Mouse (Mus musculus) gastrocnemius, postnatal 10 days (tissue): Measurements from ENCODE around the gene Adh6b. TPM values are rescaled to one million over a fixed set of nuclear protein-coding genes. Genes with fewer than 3 reads are reported as not detected.

Experiments used
- DNase-seq: peaks from one replicate; pipeline ENCODE4 v3.0.0; 2021; ENCODE audit warnings: mixed read lengths
- long read RNA-seq, 2 experiments: library from polyadenylated mRNA; stranded (forward); transcript quantifications; one replicate each; pipeline ENCODE4 v2.0.0; 2021
- total RNA-seq, 2 experiments: library from RNA; stranded (reverse); gene quantifications; 2 replicates each; pipeline ENCODE4 v1.2.3; 2021

Gene Adh6b
- total RNA-seq = under 1 TPM in 1 of 2 experiments, not detected in 1; 0.35 TPM
- long read RNA-seq, experiment 1 = 0 reads
- long read RNA-seq, experiment 2, partial matches to known transcripts = 1 of 1 reads
- long read RNA-seq, experiment 2, other reads (novel, unspliced or antisense) = 0 of 1 reads

DNA sequence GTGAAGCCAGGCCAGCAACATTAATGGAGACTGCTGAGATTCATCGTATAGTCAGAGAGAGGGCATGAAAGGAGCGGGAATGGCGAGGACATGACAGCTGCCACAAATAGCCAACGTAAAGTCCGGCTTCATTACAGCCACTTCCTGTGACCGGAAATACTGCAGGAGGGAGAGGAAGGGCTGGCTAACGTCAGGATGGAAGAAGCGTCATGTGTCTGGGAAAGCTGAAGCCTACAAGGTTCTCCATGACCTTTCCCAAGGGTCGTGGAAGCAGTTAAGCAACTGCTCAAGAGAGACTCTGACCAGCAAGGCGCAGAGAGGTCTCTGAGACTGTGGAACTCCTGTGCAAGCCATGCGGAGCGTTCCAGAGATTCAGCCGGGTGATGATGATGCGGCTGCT is at the start of gene Adh6b:
Gene Adh6b (plus strand): TSS at position 305 of the 400 bp plus-strand sequence.
- no peak for DNase-seq

DNA sequence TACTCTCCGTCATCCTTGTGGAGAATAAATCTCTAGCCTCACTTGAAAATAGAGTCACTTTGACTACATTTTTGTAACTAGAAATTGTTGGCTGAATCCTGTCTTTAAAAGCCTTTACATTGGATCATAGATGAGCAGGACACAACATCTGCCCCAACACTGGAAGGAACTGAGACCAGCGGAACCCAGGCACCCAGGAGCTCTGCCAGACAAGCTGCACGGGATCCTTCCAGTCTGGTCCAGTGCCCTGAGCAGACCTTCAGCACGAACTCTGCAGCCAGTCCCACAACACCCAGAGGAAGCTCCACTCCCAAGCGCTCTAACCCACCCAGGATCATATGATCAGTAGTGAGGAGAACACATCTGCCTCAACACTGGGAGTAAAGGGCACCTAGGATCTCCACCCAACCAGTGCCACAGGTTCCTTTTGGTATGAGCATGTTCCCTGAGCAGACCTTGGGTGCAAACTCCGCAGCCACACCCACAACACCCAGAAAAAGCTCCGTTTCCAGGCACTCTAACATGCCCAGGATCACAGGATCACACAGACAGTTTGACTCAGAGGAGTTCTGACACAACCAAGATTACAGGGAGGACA is 48.2 kb upstream of the Adh6b start:
- no peak for DNase-seq

DNA sequence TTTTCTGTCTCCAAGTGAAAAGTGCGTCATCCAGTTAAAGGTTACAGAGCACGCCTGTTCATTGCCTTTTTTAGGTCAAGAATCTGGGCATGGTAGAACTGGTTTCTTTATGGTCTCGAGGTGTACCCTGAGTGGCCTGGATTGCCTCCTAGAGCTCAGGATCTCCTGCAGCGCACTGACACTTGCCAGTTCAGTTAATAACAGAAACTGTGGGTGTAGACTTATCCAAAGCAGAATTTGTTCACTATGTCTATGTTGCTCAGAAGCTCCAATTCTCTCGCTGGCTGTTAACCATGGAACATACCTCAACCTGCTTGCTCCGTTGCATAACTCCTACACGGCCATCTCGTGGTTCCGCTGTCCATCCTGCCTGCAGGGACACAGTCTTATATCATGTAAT is 41.4 kb upstream of the Adh6b start:
- no peak for DNase-seq

DNA sequence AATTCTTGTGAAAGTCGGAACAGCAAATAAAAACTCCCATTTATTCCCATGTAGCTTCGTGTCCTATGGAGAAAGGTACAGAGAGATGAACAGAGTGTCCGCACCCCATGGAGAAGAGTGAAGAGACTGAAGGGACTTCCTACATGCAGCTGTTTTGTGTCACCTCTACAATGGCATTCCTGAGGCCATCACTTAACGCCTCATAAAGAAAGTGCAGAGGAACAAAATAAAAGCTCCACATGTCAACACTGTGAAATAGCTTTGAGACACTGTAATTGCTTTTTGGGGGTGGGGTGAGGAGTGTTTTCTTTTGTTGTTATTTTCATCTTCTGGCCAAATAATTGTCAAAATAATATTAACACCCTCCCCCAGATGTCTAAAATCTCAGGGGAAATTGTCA is 38.9 kb upstream of the Adh6b start:
- no peak for DNase-seq

DNA sequence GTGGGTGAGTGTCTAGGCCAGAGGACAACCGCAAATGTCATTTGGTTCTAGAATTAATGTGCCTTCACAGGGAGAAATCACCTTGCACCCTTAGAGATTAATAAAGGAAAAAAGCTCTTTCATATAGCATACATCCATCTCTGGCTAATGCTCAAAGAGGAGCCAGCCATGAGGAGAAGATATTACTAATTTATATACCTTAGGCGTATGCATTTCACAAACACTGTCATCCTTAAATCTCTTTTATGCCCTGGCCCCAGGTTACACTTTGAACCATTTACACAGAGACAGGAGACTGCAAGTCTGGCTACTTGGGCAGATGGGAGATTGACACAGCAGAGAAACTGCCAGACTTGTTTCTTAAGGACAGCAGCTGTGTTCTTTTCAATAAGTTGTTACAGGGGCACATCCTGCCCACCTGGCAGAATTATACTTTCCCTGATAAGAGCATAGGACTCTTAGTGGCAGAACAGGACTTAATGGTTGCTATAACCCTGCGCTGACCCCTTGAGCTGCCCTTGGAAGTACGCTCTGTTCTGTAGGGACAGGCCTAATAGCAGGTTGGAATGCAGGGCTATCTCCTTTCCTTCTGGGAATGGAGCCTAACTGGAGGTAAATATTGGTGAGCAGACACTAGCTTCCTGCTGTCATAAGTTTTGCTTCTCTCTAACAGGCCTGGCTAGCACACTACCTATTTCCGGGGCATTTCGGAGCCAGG is 37.6 kb upstream of the Adh6b start:
- no peak for DNase-seq

DNA sequence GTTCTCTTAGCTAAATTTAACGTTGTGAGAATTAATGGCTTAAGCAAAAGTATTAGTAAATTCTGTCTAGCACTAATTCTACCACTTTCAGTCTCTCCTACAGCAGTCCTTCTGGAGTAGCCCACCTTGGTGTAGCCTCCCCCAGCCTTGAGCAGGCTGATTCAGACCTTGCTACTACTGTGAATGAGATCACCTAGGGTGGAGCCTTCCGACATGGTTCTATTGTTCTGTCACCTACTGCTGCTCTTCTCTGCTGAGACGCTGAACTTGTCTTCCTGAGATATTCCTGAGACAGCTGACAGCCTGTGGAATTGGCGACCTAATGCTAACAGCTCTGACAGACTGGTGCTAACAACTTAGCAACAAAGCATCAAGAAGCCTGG is 37.1 kb upstream of the Adh6b start:
- DNase-seq = no peak

DNA sequence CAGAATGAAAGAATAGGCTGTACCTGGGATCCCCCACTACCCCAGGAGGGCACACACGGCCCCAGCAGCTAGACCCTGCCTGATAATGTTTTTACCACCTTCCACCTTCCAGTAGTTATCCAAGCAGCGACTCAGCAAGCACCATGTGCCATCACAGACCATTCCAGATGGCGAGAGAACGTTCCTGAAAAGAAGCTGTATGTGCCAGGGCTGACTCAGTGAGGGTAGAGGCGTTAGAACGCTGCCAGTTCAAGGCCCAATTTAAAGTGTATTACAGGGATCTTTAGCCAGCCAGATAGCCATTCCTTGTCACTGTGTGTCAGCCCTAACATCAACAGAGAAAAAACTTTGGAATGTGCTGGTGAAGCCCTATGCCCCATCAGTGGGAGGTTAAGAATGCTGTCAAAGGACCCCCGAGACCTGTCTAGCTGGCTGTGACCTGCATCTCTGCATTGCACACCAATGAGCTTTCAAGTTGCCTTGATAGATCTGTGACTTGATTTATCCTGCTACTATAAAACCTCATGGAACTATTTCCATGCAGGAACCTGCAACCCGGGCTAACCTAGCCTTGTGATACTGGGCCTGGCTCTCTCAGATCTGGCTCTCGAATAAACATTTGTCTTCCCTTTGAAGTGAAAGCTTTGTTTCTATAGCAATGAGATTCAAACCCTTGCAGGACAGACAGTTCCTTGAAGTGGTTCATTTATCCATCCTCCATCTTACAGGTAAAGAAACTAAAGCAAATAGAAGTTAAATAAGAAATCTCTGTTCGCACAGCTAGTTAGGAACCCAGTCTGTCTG is 35.9 kb upstream of the Adh6b start:
- no peak for DNase-seq

DNA sequence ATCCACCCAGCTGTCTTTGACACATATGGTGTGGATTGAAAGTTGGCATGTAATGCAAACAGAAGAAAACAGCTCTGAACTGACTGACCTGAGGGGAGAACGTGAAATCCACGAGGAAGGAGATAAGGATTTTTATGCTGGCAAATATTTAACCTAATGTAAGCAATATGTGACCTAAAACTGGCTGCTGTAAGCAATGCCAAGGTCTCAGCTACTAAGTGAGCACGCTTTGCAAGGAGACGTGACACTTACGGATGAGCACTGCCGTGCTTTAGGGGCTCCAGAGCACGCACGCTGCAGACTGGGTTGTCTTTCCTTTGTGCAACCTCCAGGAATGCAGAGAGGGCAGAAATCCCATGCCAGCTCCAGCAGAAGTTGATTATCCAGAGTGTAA is 35.3 kb upstream of the Adh6b start:
- DNase-seq = no peak

DNA sequence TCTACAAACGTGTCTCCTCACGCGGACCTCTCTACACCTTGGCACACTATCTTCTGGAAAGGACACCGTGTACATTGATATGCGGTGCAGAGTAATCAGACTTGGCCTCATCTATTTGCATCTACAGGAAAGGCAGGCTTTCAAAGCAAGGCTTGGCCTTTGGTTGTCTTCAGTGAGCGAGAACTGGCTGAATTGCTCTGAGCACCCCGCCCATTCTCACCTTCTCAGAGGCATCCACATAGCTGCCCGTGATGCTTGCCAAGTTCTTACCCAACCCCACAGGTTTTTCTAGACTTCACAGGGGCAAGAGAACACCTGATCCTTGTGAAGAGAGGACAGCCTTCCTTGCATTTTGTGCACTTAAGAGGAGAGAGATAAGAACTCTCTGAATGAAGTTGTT is 31.7 kb upstream of the Adh6b start:
- no peak for DNase-seq

DNA sequence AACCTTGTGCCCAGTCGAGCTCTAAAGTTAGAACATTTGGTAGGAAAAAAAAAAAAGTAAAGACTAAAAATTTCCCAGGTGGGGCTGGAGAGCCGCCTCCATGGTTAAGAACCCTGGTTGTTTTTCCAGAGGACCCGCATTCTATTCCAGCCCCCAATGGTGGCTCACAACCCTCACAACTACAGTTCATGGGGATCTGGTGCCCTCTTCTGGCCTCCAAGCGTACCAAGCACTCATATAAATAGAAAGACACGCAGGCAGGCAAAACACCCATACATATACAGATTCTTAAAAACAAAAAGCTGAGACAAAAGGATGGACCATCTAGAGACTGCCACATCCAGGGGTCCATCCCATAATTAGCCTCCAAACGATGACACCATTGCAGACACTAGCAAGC is 30.6 kb upstream of the Adh6b start:
- no peak for DNase-seq

DNA sequence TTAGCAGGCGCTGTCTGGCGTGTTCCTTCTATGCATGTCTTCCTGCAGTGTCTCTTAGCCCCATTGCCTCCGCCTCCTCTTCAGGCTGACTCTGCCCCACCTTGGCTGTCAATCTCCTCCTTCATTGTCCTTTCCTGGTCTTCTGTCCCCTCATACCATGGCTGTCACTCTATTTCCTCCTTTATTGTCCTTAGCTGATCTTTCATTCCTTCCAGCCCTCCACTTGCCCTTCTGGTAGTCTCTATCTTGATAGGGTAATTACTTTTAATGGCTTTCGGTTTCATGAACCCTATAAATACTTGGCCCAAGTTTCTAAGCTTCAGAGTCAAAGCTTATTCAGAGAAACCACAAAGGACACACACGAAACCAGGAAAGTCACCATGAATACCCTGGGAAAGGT is 28.6 kb upstream of the Adh6b start, which contains the start of gene Adh6a:
Gene Adh6a (plus strand): TSS at position 322 of the 400 bp plus-strand sequence.
- DNase-seq = no peak

DNA sequence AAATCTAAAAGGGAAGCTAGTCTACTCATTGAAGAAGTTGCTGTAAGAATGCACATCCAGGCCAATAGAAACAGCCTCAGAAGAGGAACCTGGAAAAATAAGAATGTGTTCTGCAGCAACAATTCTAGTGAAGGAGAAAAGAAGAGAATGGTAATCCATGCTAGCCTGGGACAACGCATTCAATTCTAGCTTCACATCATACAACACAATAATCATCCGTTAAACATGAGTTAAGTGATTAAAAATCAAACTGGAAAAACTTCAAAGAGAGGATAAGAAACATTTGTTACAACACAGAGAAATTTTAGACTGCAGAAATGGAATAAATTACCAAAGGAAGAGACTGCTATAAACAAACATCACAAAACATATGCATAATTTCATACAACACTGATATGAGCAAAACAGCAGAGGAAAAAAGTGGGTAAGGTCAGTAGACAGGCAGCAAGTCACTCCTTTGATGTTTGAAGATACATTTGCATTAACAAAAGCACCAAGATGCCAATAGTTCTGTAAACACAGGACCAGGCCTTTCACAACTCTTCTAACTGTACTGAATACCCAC is 24.6 kb upstream of the Adh6b start:
- DNase-seq = no peak

DNA sequence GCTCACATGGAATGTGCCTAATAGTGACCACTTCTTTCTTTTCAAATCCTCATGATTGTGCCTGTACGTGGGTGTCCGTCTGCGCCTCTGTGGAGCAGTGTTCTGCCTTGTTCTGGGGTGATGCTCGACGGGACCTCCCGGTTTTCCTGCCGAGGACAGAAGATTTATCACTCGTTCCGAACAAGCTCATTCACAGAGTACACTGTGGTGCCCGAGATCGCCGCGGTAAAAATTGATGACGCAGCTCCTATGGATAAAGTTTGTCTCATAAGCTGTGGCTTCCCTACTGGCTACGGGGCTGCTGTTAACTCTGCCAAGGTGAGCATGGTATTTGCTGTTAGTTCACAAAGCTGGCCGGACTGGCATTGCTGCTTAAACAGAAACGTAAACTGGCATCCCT is 16.6 kb upstream of the Adh6b start:
- DNase-seq = no peak

DNA sequence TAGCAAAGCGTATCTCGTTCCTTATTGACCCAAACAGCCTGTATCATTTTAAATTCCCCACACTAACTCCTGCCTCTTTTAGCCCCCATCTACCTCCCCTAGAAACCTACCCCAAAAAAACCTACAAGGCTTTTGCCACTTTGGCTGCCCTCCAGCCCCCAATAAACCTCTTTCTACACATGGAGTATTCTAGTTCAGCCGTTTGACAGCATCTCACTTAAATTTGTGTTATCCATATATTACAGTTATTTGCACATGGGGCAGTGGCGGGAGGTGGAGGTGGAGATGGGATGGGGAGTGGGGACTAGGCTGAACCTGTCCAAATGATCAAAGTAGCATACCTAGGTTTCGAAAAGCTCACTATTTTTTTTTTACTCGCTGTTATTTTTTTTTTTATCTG is 16.1 kb upstream of the Adh6b start:
- no peak for DNase-seq

DNA sequence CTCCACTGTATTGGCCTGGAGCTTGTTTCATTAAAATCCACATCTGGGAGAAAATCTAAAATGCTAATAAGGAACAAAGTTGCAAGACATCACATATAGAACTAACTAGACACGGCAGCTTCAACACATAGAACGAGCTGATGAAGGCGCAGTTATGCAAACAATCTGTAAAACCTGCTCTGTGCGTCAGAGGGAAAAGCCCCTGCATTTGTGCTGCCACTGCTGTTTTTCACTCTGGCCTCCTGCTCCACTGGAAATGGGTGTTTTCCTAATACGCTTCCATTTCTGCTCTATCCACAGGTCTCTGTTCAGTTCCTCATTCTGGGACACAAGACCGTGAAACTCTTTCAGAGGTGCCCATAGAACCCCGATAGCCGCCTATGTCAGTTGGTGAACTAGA is 7.7 kb upstream of the Adh6b start:
- no peak for DNase-seq

DNA sequence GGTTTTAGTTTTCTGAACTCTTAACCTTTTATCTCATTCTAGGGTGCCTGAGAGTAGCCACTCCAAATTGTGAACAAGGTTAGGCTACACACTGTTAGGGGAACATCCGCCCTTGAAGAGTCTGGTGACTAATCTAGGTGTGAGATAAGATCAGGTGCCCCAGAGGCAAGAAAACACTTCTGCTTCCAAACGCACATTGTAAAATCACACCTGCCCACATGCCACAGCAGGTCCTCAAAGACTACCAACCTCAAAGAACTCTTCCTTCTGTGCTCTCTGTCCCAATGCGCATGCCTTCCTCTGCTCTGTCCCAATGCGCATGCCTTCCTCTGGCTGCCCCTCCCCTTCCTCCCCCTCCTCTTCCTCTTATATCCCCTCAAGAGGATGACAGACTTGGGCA is 7.3 kb upstream of the Adh6b start:
- no peak for DNase-seq

DNA sequence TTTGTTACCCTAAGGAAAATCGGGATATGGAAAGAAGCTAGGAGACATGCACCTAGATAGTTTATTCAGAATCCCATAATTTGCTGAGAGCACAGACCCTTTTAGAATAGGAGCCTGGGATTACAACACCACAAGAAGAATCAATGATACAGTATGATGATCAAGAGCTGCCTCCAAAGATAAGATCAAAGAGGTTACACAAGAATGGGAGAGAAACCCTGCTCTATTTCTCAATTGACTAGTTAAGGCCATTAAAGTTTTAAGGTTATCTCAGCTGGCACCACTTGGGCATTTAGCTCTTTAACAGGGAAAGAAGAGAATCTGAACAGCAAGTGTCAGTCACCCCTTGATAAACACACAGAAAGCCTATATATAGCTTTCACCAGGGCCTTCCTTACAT is 6.0 kb upstream of the Adh6b start:
- no peak for DNase-seq

DNA sequence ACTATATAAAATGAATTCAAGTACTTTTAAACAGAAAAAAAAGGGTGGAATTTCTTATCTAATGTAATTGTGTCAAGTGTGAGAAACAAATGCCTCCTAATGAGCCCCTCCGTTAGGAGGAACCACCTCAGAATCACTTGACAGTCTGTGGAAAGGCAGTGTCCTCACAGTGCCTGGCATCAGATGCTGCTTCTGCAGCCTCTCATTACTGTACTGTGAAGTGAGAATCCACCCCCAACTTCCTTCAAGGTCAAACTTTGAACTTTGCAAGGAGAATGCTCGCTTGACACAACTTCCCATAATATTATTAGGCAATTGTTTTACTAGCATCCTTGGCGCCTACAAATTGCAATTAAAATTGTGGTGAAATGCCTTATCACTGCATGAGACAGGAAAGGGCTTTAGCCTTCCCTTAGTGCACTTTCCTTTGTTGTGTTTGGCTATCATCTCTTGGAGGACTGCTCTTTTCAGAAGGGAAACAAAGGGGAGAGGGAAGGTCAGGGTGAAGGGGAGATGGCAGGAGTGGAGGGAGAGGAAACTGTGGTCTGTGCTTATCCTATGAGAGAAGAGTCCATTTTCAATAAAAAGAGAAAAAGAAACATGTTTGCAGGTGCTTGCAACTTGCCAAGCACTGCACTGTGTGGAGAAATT is 5.3 kb upstream of the Adh6b start:
- DNase-seq = no peak

DNA sequence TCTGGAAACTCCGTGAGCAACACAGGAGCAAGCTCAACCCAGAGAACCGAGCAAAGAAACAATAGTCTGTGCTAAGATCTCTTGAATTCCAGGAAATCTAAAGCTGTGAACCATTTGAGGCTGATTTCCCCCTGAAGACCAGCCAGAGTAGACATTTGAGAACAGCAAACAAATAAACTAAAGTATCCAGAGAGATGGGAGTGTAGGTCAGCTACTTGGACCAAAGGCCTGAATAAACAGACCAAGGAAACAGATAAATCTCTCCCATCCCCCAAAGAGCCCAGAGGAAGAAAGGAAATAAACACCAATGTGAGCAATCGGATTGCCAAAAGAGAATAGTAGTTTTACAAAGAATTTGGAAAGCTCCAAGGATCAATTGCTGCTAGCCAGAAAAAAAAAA is 5.5 kb downstream of the Adh6b start:
- no peak for DNase-seq

DNA sequence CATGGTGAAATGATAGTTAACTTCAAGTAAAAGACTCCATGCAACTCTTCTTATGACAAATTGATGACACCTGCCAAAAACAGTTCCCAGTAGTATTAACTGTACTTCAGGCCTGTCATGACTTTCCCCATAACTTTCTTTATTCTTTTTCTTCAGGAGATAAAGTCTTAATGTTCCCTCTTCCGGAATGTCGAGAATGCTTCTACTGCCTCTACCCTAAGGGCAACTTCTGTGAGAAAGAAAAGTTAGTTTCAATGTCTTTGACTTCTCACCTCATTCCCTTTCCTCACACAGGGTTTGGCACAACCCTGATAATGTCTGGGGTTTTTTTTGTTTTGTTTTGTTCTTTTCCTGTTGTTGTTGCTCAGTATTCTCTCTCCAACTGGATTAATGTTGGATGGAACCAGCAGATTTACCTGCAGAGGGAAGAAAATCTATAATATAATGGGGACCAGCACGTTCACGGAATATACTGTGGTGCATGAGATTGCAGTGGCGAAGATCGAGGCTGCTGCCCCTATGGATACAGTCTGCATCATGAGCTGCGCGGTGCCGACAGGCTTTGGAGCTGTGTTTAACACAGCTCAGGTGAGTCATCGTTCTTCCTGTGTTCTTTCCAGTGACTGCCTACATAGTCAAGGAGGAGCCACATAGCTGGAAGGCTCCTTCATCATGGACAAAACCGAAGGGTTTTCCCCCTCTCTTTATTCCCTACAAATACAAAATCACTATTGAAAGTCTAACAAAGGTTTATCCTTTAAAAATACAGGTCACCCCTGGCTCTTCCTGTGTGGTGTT is 10.6 kb downstream of the Adh6b start:
- no peak for DNase-seq

DNA sequence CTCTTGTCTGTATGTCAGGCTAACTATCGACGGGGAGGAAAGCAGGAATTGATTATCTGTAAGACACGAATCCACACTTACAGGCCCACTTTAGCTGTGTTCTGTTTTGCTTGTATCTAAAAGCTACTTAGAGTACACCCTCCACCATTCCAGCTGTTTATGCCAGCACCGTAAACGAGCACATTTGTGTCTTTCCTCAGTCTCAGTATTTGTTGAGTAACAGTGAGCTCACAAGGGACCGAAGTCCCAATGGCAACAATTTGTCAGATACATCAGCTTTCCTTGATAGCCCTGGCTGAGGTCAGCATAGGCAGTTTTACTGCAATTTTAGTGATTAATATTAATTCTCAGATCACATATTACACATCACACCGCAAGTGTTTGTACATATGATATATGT is 17.3 kb downstream of the Adh6b start:
- no peak for DNase-seq

DNA sequence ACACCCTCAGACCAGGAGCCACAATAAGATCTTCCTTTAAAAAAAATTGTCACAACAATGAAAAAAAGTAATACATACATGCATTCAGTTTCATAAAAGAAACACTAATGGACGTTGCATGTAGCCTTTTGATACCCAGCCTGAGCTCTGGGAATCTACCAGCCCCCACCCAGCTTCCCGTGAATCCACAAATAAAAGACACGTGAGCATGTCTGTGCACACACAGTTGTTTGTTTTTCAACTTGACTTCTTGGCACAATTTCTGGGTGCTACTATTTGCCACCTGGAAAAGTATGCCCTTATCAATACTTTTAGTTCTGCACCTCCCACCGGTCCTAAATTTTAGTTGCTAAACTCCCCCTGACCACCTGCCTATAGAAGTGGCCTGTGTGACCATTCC is 19.1 kb downstream of the Adh6b start:
- DNase-seq = no peak
